Mouse (Mus musculus) spleen, adult 2 months (tissue): ENCODE results near the gene Mmp11. TPM values are rescaled to one million over a fixed set of nuclear protein-coding genes. Genes with fewer than 3 reads are reported as not detected.

Experiments used
- DNase-seq, 2 experiments: peaks; one replicate each; pipeline versions ENCODE4 v3.0.0 to v3.0.0-alpha.2; 2012 to 2021; ENCODE audit warnings: low spot score in 2 of 2, low read depth in 1 of 2
- H3K27ac ChIP-seq: fragments of 200-500 bp; 2 replicates; pipeline ENCODE4 v1.5.1; 2012; ENCODE audit warnings: low read length, inconsistent platforms; ENCODE audit not compliant: insufficient read depth
- H3K27me3 ChIP-seq: fragments of 200-500 bp; 2 replicates; pipeline ENCODE4 v1.6.1; 2012; ENCODE audit warnings: mild to moderate bottlenecking, moderate library complexity, low read length, inconsistent platforms; ENCODE audit not compliant: control insufficient read depth, insufficient read depth
- H3K36me3 ChIP-seq: fragments of 200-500 bp; 2 replicates; pipeline ENCODE4 v1.6.1; 2012; ENCODE audit warnings: mild to moderate bottlenecking, low read length, inconsistent platforms; ENCODE audit not compliant: control insufficient read depth, insufficient read depth
- H3K4me1 ChIP-seq: fragments of 200-500 bp; 2 replicates; pipeline ENCODE4 v1.6.1; 2011; ENCODE audit warnings: inconsistent platforms; ENCODE audit not compliant: control insufficient read depth, insufficient read depth, insufficient read length
- H3K4me3 ChIP-seq: fragments of 200-500 bp; 2 replicates; pipeline ENCODE4 v1.5.1; 2011; ENCODE audit warnings: mild to moderate bottlenecking, inconsistent platforms; ENCODE audit not compliant: insufficient read depth, insufficient read length; ENCODE audit errors: extremely low read depth
- CTCF ChIP-seq: fragments of 200-500 bp; IDR thresholded peaks from 2 replicates; pipeline ENCODE4 v1.5.1; 2011; ENCODE audit warnings: mild to moderate bottlenecking, inconsistent platforms; ENCODE audit not compliant: insufficient read depth, insufficient read length, insufficient replicate concordance; ENCODE audit errors: extremely low read depth
- POLR2A ChIP-seq: fragments of 200-500 bp; IDR thresholded peaks from 2 replicates; pipeline ENCODE4 v1.6.1; 2011; ENCODE audit warnings: low read depth, low read length, inconsistent platforms
- WGBS: fragments of 180-500 bp; shearing (Covaris S2); methylation state at CpG from one replicate; pipeline ENCODE4 v1.1.7; 2018; 5-methylcytosine and 5-hydroxymethylcytosine counted together
- polyA plus RNA-seq: library from polyadenylated mRNA; depleted of rRNA; stranded (reverse); fragments of >200 nt; gene quantifications from 2 replicates; pipeline ENCODE4 v1.2.3, GENCODE M21; 2012

Mmp11 gene
- polyA plus RNA-seq, 1 experiment = 7.9 TPM

DNA sequence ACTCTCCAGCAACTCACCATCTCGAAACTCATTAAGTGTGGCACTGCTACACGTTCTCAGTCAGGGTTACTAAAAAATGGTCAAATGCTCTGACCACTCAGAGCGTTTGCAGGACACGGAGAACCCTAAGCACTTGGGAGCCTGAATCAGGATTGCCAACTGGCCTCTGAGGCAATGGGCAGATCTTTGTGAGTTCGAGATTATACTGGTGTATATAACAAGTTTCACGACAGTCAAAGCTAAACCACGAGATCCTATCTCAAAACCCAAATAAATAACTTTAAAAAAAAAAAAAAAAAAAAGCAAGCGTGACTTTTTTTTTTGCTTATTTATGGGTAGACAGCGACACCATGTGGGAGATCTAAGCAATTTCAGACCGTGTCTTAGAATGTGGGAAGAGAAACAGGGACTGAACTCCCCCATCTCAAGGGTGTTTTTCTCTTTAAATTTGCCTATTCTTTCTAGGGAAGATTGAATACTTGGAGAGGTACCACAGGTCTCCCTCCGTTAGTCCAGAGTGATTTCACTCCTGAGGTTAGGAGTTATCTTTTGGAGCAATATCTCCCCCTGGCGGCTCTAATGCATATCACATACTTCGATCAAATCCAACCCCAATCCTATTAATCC is 15.2 kb upstream of the Mmp11 start:
- Histone ChIP-seq H3K4me3 (peak overlapping the region; percentile 48; the same call in 1 of the 2 replicates), H3K27ac (peak overlapping the region; percentile 1; the same call in 1 of the 2 replicates)

DNA sequence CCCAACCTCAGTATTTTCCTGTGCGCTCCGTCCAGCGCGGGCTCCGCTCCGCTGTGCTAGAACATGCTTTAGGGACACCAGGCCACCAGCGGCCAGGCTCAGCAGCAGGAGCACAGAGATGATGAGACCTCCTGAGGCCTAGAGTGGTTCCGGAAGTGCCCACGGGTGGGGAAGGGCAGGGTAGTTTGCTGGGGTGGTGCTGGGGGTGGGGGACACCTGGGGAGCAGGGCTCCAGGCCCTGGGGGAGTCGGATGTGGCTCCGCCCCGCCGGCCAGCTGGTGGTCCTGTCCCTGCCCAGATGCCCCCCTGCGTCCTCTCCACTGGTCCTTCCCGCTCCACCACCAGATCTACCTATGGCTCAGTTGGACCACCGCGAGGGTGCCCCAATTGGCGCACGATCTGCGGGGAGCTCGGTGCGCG is 14.5 kb upstream of the Mmp11 start:
- Histone ChIP-seq H3K4me1 (peaks cover 8% of the 10 kb centered on the region; the same call in 1 of the 2 replicates), H3K4me3 (peak overlapping the region; percentile 48), H3K27me3 (no peaks in the 10 kb centered on the region), H3K36me3 (no peaks in the 10 kb centered on the region), H3K27ac (peak overlapping the region; percentile 58)
- DNase-seq = peak in 1 of 2 experiments; percentile 55
- 8% methylated on average over 23 of the region's 23 CpGs for WGBS
- TF ChIP-seq POLR2A (no peak), CTCF (no peak)

More for the DNA sequence above, 15.2 kb upstream of the Mmp11 start:
- Histone ChIP-seq H3K27me3 (no peaks in the 10 kb centered on the region), H3K4me1 (peaks cover 8% of the 10 kb centered on the region; the same call in 1 of the 2 replicates), H3K36me3 (no peaks in the 10 kb centered on the region)
- WGBS = 2% methylated on average over 13 of the region's 13 CpGs
- peak in 1 of 2 experiments; percentile 61 for DNase-seq
- TF ChIP-seq CTCF (peak; percentile 13; the same call in 1 of the 2 replicates), POLR2A (no peak)

- Histone ChIP-seq H3K4me1 (peaks cover 6% of the 10 kb centered on the region; the same call in 1 of the 2 replicates), H3K36me3 (no peaks in the 10 kb centered on the region), H3K4me3 (peak overlapping the region; percentile 48), H3K27me3 (no peaks in the 10 kb centered on the region), H3K27ac (peak overlapping the region; percentile 81)
- no peak for TF ChIP-seq CTCF
- TF ChIP-seq POLR2A = no peak
- WGBS = 45% methylated on average over 22 of the region's 22 CpGs
- peak; percentile 60 to 75 for DNase-seq
Observed at GRCm38 (mm10) chr10:75949053-75950045, 13.1 kb upstream of the Mmp11 start.

DNA sequence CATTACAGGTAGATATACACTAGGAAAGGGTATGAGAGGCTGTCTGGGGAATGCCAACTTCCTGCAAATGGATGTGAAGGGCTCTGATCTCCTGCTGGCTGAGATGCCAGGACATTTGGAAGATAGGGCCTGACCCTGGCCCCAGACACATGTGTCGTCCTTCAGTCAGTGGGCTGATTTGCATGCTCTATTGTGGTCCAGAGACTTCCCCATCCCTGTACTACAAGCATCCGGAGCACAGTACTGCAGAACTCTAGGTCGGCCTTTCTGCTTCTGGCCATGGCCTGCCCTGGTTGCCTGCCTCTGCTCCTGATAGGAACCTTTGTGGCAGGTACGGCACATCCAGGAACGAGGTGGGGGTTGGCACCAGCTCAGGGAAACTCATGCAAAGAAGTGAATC is 11.8 kb upstream of the Mmp11 start:
- peak overlapping the region; percentile 81 for H3K27ac ChIP-seq
- 39% methylated on average over 5 of the region's 5 CpGs for WGBS
- peaks cover 6% of the 10 kb centered on the region; the same call in 1 of the 2 replicates for H3K4me1 ChIP-seq
- H3K36me3 ChIP-seq = no peaks in the 10 kb centered on the region
- TF ChIP-seq CTCF (no peak), POLR2A (no peak; the same call in 1 of the 2 replicates)
- H3K27me3 ChIP-seq = no peaks in the 10 kb centered on the region
- H3K4me3 ChIP-seq = peak overlapping the region; percentile 63
- peak in 1 of 2 experiments; percentile 49 for DNase-seq

DNA sequence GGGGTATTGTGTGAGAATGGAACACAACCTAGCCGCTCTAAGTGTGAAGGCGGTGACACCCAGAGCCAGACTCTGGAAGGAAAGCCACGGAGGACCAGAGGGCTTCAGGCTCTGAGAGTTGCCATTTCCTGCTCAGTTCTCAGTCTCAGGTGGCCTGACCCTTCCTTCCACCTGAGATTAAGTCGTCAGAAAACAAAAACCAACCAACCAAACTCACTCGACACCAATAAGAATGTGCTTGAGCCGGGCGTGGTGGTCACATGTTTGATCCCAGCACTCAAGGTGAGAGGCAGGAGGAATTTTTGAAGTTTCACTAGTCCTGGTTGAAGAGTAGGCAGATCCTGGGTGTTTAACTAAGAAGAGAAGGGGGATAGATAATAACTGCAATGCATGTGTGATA is 9.6 kb upstream of the Mmp11 start:
- Histone ChIP-seq H3K27me3 (no peaks in the 10 kb centered on the region), H3K36me3 (no peaks in the 10 kb centered on the region), H3K27ac (no peak overlapping the region), H3K4me3 (no peak overlapping the region), H3K4me1 (peaks cover 6% of the 10 kb centered on the region; the same call in 1 of the 2 replicates)
- no peak for DNase-seq
- WGBS = 77% methylated on average over 7 of the region's 7 CpGs
- TF ChIP-seq CTCF (no peak), POLR2A (no peak)

DNA sequence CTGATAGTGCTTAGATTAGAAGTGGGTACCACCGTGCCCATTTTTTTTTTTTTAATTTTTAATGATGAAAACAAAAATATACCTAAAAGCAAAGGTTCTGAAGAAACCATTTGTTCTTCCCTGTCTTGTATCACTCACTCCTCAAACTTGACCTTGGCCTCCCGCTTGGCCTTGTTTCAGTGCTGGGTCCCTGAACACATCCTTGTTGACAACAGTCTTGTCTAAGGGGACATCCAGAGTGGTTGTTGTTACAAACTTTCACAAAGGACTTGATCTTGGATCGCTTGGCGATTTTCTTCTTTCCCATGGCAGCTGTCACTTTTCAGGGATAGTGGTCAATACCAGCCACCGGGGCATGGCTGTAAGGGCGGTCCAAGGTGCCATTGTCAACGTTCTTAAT is 8.9 kb upstream of the Mmp11 start:
- DNase-seq = no peak
- Histone ChIP-seq H3K36me3 (no peaks in the 10 kb centered on the region), H3K27ac (no peak overlapping the region), H3K27me3 (no peaks in the 10 kb centered on the region), H3K4me3 (no peak overlapping the region), H3K4me1 (peaks cover 6% of the 10 kb centered on the region; the same call in 1 of the 2 replicates)
- WGBS = 92% methylated on average over 7 of the region's 7 CpGs
- no peak for TF ChIP-seq CTCF
- no peak for TF ChIP-seq POLR2A
